Mouse (Mus musculus) lung, embryonic 16.5 days (tissue): ENCODE data around the gene Fam160a2. TPM values are rescaled to one million over a fixed set of nuclear protein-coding genes. Genes with fewer than 3 reads are reported as not detected.
A peak's percentile ranks its signal among the peaks of the same experiment; 100 is the strongest.

Source experiments
- ATAC-seq: fragments of 200-750 bp; cut with Nextera tagmentation; 2 replicates; pipeline ENCODE4 v1.8.0; 2017; ENCODE audit warnings: low read depth, mild to moderate bottlenecking, moderate library complexity
- H3K27ac ChIP-seq: fragments of 300-500 bp; sonication (generic); 2 replicates; pipeline ENCODE4 v1.5.1; 2014; ENCODE audit warnings: mild to moderate bottlenecking, control low read depth, low read length
- H3K27me3 ChIP-seq: fragments of 300-500 bp; sonication (generic); 2 replicates; pipeline ENCODE4 v1.6.1; 2014; ENCODE audit warnings: low read depth, low read length, mixed read lengths; ENCODE audit not compliant: control insufficient read depth, insufficient read depth
- H3K36me3 ChIP-seq: fragments of 300-500 bp; sonication (generic); 2 replicates; pipeline ENCODE4 v1.6.1; 2014; ENCODE audit warnings: low read length; ENCODE audit not compliant: control insufficient read depth, insufficient read depth
- H3K4me1 ChIP-seq: fragments of 300-500 bp; sonication (generic); replicated peaks from 2 replicates; pipeline ENCODE4 v1.6.1; 2014; ENCODE audit warnings: low read length, mixed read lengths; ENCODE audit not compliant: control insufficient read depth, insufficient read depth
- H3K4me2 ChIP-seq: fragments of 300-500 bp; sonication (generic); 2 replicates; pipeline ENCODE4 v1.6.1; 2014; ENCODE audit warnings: low read depth, low read length, control low read depth
- H3K4me3 ChIP-seq: fragments of 300-500 bp; sonication (generic); 2 replicates; pipeline ENCODE4 v1.5.1; 2014; ENCODE audit warnings: mild to moderate bottlenecking, low read length, control low read depth
- H3K9ac ChIP-seq: fragments of 300-500 bp; sonication (generic); 2 replicates; pipeline ENCODE4 v1.6.1; 2014; ENCODE audit warnings: low read length, control low read depth
- H3K9me3 ChIP-seq: fragments of 300-500 bp; sonication (generic); 2 replicates; pipeline ENCODE4 v1.6.1; 2016; ENCODE audit warnings: low read length; ENCODE audit not compliant: control insufficient read depth
- WGBS: fragments of 180-500 bp; shearing (Covaris S2); extraction: QIAGEN DNeasy Blood & Tissue Kit; methylation state at CpG from one replicate; pipeline ENCODE4 v1.1.7; 2014; 5-methylcytosine and 5-hydroxymethylcytosine counted together
- polyA plus RNA-seq: library from polyadenylated mRNA; unstranded; fragments of >200 nt; fragmentation: Nextera tagmentation; extraction: Ambion mirVana; gene quantifications from 2 replicates; pipeline ENCODE4 v1.2.1, GENCODE M21; 2015

Gene Fam160a2
- polyA plus RNA-seq = 39.3 and 41.4 TPM in 2 replicates

- Histone ChIP-seq H3K36me3 (no peaks in the 10 kb centered on the region), H3K9ac (peak within 1 kb of the TSS; percentile 94), H3K4me3 (peak within 1 kb of the TSS; percentile 89), H3K27ac (peak within 1 kb of the TSS; percentile 84), H3K27me3 (no peaks in the 10 kb centered on the region), H3K4me2 (peak within 1 kb of the TSS; percentile 81), H3K4me1 (peaks cover 5% of the 10 kb centered on the region), H3K9me3 (no peaks in the 10 kb centered on the region)
- under 1% methylated on average over 52 of the region's 55 CpGs for WGBS
- peak; percentile 99 for ATAC-seq
Observed at GRCm38 (mm10) chr7:105399935-105400624, at the start of gene Fam160a2. TSS of gene Fam160a2 (minus strand) at chr7:105400054.

GRCm38 (mm10) chr7:105445076-105445475 lies 45.2 kb upstream of the Fam160a2 start:
- Histone ChIP-seq H3K9me3 (no peaks in the 10 kb centered on the region), H3K4me3 (no peak overlapping the region), H3K27ac (no peak overlapping the region), H3K4me2 (no peak overlapping the region), H3K27me3 (no peaks in the 10 kb centered on the region), H3K4me1 (no peaks in the 10 kb centered on the region), H3K9ac (no peak overlapping the region), H3K36me3 (no peaks in the 10 kb centered on the region)
- 56% methylated on average over 3 of the region's 3 CpGs for WGBS
- ATAC-seq = no peak

GRCm38 (mm10) chr7:105441426-105441825 lies 41.6 kb upstream of the Fam160a2 start:
- WGBS = 27% methylated on average over 4 of the region's 4 CpGs
- no peaks in the 10 kb centered on the region for H3K9me3 ChIP-seq
- no peak overlapping the region for H3K9ac ChIP-seq
- no peak for ATAC-seq
- H3K4me3 ChIP-seq = no peak overlapping the region
- peaks cover 3% of the 10 kb centered on the region; the same call in 1 of the 2 replicates for H3K4me1 ChIP-seq
- no peaks in the 10 kb centered on the region for H3K36me3 ChIP-seq
- no peak overlapping the region for H3K4me2 ChIP-seq
- H3K27me3 ChIP-seq = no peaks in the 10 kb centered on the region
- H3K27ac ChIP-seq = no peak overlapping the region

DNA sequence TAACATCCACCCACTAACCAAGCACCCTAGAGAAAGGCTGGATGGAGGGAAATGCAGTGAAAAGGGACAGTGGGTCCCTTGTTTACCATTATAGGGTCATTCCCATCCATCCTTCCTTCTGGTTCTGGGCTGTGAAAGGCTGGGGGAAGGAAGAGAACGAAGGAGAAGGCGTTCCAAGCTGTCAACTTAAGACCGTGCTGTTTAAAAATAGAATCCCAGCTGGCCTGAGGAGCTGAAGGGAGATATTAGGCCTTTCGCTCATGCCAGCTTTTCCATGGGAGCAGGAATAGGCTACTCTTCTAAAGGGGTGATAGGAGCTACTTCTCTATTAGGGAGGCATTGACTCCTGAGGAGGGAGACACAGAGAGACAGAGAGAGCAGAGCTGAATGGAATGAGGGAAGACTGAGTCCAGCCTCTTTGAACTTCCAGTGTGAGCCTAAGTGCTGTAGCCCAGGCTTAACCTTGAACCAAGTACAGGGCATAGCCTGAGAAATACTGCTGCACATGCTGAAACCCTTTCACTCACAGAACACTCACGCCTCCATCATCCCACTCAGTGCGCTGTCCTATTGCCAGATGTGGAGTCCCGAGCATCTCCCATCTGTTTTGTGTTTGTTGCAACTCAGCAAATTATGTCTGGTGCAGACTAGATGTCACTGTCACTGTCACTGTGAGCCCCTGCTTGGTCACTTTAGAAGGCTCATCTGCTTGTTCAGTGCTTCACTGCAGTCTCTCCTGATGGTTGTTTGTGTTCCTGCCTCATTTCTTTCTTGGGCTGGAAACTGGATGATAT lies 38.3 kb upstream of the Fam160a2 start:
- Histone ChIP-seq H3K9me3 (no peaks in the 10 kb centered on the region), H3K36me3 (no peaks in the 10 kb centered on the region), H3K27ac (no peak overlapping the region), H3K4me1 (peaks cover 3% of the 10 kb centered on the region; the same call in 1 of the 2 replicates), H3K9ac (no peak overlapping the region), H3K4me3 (no peak overlapping the region), H3K4me2 (no peak overlapping the region), H3K27me3 (no peaks in the 10 kb centered on the region)
- WGBS = 56% methylated on average over 7 of the region's 7 CpGs
- peak; percentile 71 for ATAC-seq

GRCm38 (mm10) chr7:105434798-105435197 lies 34.9 kb upstream of the Fam160a2 start:
- no peaks in the 10 kb centered on the region for H3K36me3 ChIP-seq
- ATAC-seq = no peak

GRCm38 (mm10) chr7:105433859-105434258 lies 34.0 kb upstream of the Fam160a2 start:
- H3K4me2 ChIP-seq = no peak overlapping the region
- no peak for ATAC-seq
- no peak overlapping the region for H3K4me3 ChIP-seq
- no peaks in the 10 kb centered on the region for H3K27me3 ChIP-seq
- no peak overlapping the region for H3K27ac ChIP-seq
- H3K36me3 ChIP-seq = no peaks in the 10 kb centered on the region
- 82% methylated on average over 17 of the region's 17 CpGs for WGBS
- peaks cover 3% of the 10 kb centered on the region; the same call in 1 of the 2 replicates for H3K4me1 ChIP-seq
- H3K9ac ChIP-seq = no peak overlapping the region
- no peaks in the 10 kb centered on the region for H3K9me3 ChIP-seq

More at GRCm38 (mm10) chr7:105434798-105435197, 34.9 kb upstream of the Fam160a2 start:
- WGBS = 74% methylated on average over 22 of the region's 22 CpGs
- Histone ChIP-seq H3K9ac (no peak overlapping the region), H3K4me3 (no peak overlapping the region), H3K27ac (no peak overlapping the region), H3K4me2 (no peak overlapping the region), H3K4me1 (peaks cover 3% of the 10 kb centered on the region; the same call in 1 of the 2 replicates), H3K27me3 (no peaks in the 10 kb centered on the region), H3K9me3 (no peaks in the 10 kb centered on the region)

- Histone ChIP-seq H3K9me3 (no peaks in the 10 kb centered on the region), H3K27me3 (no peaks in the 10 kb centered on the region; the same call in 1 of the 2 replicates), H3K9ac (no peak overlapping the region), H3K4me3 (no peak overlapping the region), H3K4me1 (no peaks in the 10 kb centered on the region), H3K4me2 (no peak overlapping the region), H3K36me3 (no peaks in the 10 kb centered on the region), H3K27ac (no peak overlapping the region)
- 38% methylated on average over 1 of the region's 1 CpGs for WGBS
- ATAC-seq = no peak
Observed at GRCm38 (mm10) chr7:105432058-105432457, 32.2 kb upstream of the Fam160a2 start.

- 3% methylated on average over 11 of the region's 11 CpGs for WGBS
- no peaks in the 10 kb centered on the region for H3K9me3 ChIP-seq
- peak; percentile 36 for ATAC-seq
- H3K27me3 ChIP-seq = peaks cover 22% of the 10 kb centered on the region
- H3K4me1 ChIP-seq = no peaks in the 10 kb centered on the region
- H3K27ac ChIP-seq = no peak overlapping the region
- no peaks in the 10 kb centered on the region for H3K36me3 ChIP-seq
- peak overlapping the region; percentile 43 for H3K4me3 ChIP-seq
- peak overlapping the region; percentile 62 for H3K4me2 ChIP-seq
- H3K9ac ChIP-seq = peak overlapping the region; percentile 48
Observed at GRCm38 (mm10) chr7:105426051-105426450, 26.2 kb upstream of the Fam160a2 start.

GRCm38 (mm10) chr7:105425424-105426043 lies 25.7 kb upstream of the Fam160a2 start, which contains the start of gene Cckbr:
TSS of gene Cckbr (plus strand) at chr7:105425731.
- peak; percentile 82 for ATAC-seq
- WGBS = 1% methylated on average over 31 of the region's 31 CpGs
- peaks cover 22% of the 10 kb centered on the region for H3K27me3 ChIP-seq

More at GRCm38 (mm10) chr7:105425424-105426043, 25.7 kb upstream of the Fam160a2 start, which contains the start of gene Cckbr:
- Histone ChIP-seq H3K4me1 (no peaks in the 10 kb centered on the region), H3K27ac (no peak within 1 kb of the TSS), H3K9ac (peak within 1 kb of the TSS; percentile 48), H3K4me2 (peak within 1 kb of the TSS; percentile 62), H3K9me3 (no peaks in the 10 kb centered on the region), H3K36me3 (no peaks in the 10 kb centered on the region), H3K4me3 (peak within 1 kb of the TSS; percentile 43)
